Comparison of ENCODE assay signal across 8 mouse cellular contexts in genomic region chr2:59772261-59772683, GRCm38 (mm10).
DNase-seq lines count a peak whose midpoint lies in the region; ATAC-seq and TF ChIP-seq lines count a peak whose summit lies in the region.

No protein-coding gene starts in this region.

- H3K9me3 ChIP-seq in forebrain, embryonic 12.5 days: no peaks in the 10 kb centered on the region

- no peaks in the 10 kb centered on the region for H3K27me3 ChIP-seq in forebrain, embryonic 12.5 days

- H3K4me3 ChIP-seq in forebrain, embryonic 12.5 days (replicated peaks): no peak overlapping the region
- no peak overlapping the region for H3K4me3 ChIP-seq in layer of hippocampus, adult 2 months

- H3K4me1 ChIP-seq in forebrain, embryonic 12.5 days: peaks cover 35% of the 10 kb centered on the region

- no peak overlapping the region for H3K9ac ChIP-seq in forebrain, embryonic 12.5 days

- H3K36me3 ChIP-seq in forebrain, embryonic 12.5 days (replicated peaks): no peaks in the 10 kb centered on the region

- H3K27ac ChIP-seq in forebrain, embryonic 12.5 days: no peak overlapping the region
- H3K27ac ChIP-seq in layer of hippocampus, adult 2 months: no peak overlapping the region

- H3K4me2 ChIP-seq in forebrain, embryonic 12.5 days: no peak overlapping the region

- WGBS in forebrain, embryonic 12.5 days: 34% methylated on average over 12 of the region's 12 CpGs

- ATAC-seq in forebrain, embryonic 12.5 days (ENCODE audit: low FRiP score): peak; percentile 33; the same call in 1 of the 2 replicates

- DNase-seq in testis, postnatal 14 days (ENCODE audit: low spot score): peak; percentile 37
- no peak for DNase-seq in testis, postnatal 10 days (ENCODE audit: low spot score)
- peak; percentile 48 to 49 for DNase-seq in kidney, postnatal 36 days
- no peak for DNase-seq in layer of hippocampus, adult 2 months (ENCODE audit: low spot score in 2 of 2)
- no peak for DNase-seq in frontal cortex, postnatal 10 days (ENCODE audit: low spot score in 2 of 2)
- DNase-seq in lung, postnatal 14 days: no peak
- DNase-seq in gastrocnemius, postnatal 14 days: no peak

- intact Hi-C loops in gastrocnemius, postnatal 14 days (cut with DNase I; ENCODE audit: low total_unique reads): no loop called here

- TF ChIP-seq CTCF in layer of hippocampus, adult 2 months (conservative IDR thresholded peaks at IDR 0.05): no peak

Comparison
In these comparisons a context has a peak if more than half of its experiments do, and no peak if none do; other contexts are left out.
1. DNase-seq: peak in testis, postnatal 14 days (single experiment) and kidney, postnatal 36 days (2 of 2); none in testis, postnatal 10 days (single experiment), layer of hippocampus, adult 2 months (0 of 2), frontal cortex, postnatal 10 days (0 of 2), lung, postnatal 14 days (single experiment) and gastrocnemius, postnatal 14 days (single experiment).